Mouse (Mus musculus): ENCODE measurements at regions not wholly inside any gene's neighbourhood (a gene's known extent, or its start where the extent isn't known, plus 50 kb on each side); places are given as distances from the start of the nearest gene placed in this dataset.
A peak's percentile ranks its signal among the peaks of the same experiment; 100 is the strongest.

- no peaks in the 10 kb centered on the region for H3K36me3 ChIP-seq (ENCODE audit: control insufficient read depth, insufficient read depth)
- H3K9me3 ChIP-seq (ENCODE audit: control insufficient read depth): no peaks in the 10 kb centered on the region
- H3K4me1 ChIP-seq (replicated peaks; ENCODE audit: control insufficient read depth, insufficient read depth, low read length): 0 out of 2 replicates have a peak, but pooled peaks cover 3% of the 10 kb centered on the region
- no peak overlapping the region for H3K9ac ChIP-seq (ENCODE audit: low read depth, low read length)
- H3K27ac ChIP-seq (ENCODE audit: low read depth, low read length): no peak overlapping the region
- ATAC-seq: no peak
- 69% methylated on average over 1 of the region's 1 CpGs for WGBS
- no peak overlapping the region for H3K4me3 ChIP-seq (ENCODE audit: low read depth, low read length)
- H3K4me2 ChIP-seq (replicated peaks; ENCODE audit: low read depth): no peak overlapping the region
- TF ChIP-seq CTCF (IDR thresholded peaks at IDR 0.05; ENCODE audit: low read depth): no peak
- no peaks in the 10 kb centered on the region for H3K27me3 ChIP-seq (replicated peaks; ENCODE audit: control insufficient read depth, insufficient read depth, low read length)
Measured at GRCm38 (mm10) chr1:164652244-164652643, 144.2 kb upstream of the Dpt start.

DNA sequence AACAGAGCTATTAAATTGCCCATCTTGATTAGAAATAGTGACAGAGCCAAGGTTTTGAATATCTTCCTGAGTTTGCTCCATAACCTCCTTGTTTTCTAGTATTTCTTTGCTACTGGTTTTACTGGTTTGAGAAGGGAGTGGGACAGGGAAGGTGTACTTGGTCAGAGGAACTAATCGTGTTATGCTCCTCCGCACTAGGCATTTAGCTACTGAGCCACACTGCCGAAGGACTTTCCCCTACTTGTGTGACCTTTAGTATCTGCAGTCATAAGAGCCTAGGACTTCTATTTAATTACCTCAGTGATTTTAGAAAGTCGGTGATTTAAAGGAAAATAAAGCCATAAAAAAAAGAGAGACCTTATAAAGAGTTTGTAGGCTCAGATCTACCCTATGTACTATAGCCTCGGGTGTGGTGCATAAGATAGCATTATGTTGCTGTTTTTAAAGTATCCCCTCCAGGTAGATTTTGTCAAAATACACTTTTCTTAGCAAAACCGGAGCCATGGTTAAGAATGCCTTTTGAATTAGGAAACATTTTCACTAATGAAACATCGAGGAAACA lies 158.5 kb upstream of the Dpt start:
- H3K36me3 ChIP-seq (ENCODE audit: control insufficient read depth, insufficient read depth): no peaks in the 10 kb centered on the region
- no peak overlapping the region for H3K27ac ChIP-seq (ENCODE audit: low read depth, low read length)
- H3K27me3 ChIP-seq (replicated peaks; ENCODE audit: control insufficient read depth, insufficient read depth, low read length): no peaks in the 10 kb centered on the region
- no peak overlapping the region for H3K4me3 ChIP-seq (ENCODE audit: low read depth, low read length)
- ATAC-seq: peak; percentile 80
- WGBS: 45% methylated on average over 7 of the region's 7 CpGs
- no peaks in the 10 kb centered on the region for H3K9me3 ChIP-seq (ENCODE audit: control insufficient read depth)
- TF ChIP-seq CTCF (IDR thresholded peaks at IDR 0.05; ENCODE audit: low read depth): no peak
- no peak overlapping the region for H3K9ac ChIP-seq (ENCODE audit: low read depth, low read length)
- H3K4me1 ChIP-seq (replicated peaks; ENCODE audit: control insufficient read depth, insufficient read depth, low read length): peaks cover 5% of the 10 kb centered on the region; the same call in 1 of the 2 replicates
- no peak overlapping the region for H3K4me2 ChIP-seq (replicated peaks; ENCODE audit: low read depth)

DNA sequence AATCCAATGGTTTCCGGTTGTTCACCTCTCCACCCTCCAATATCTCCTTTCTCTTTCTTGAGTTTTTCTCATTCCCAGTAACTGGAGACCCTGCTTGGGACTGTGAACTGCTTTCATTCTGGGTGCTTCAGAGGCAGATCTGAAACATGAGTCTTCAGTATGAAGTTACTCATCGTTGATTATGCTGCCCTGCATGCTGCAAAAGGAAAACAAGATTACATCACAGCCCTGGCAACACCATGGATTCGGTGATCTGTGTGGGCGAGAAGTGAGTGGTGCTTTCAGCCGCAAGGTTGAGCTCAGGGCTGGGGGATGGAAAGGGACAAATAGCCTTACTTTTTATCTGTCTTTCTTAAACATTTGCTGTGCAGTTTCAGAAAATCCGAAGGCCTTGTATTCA lies 164.8 kb upstream of the Dpt start:
- Histone ChIP-seq H3K9me3 (ENCODE audit: control insufficient read depth) (no peaks in the 10 kb centered on the region), H3K9ac (ENCODE audit: low read depth, low read length) (no peak overlapping the region), H3K27me3 (replicated peaks; ENCODE audit: control insufficient read depth, insufficient read depth, low read length) (no peaks in the 10 kb centered on the region), H3K4me2 (replicated peaks; ENCODE audit: low read depth) (no peak overlapping the region), H3K4me3 (ENCODE audit: low read depth, low read length) (no peak overlapping the region), H3K36me3 (ENCODE audit: control insufficient read depth, insufficient read depth) (no peaks in the 10 kb centered on the region), H3K4me1 (replicated peaks; ENCODE audit: control insufficient read depth, insufficient read depth, low read length) (no peaks in the 10 kb centered on the region), H3K27ac (ENCODE audit: low read depth, low read length) (no peak overlapping the region)
- 81% methylated on average over 6 of the region's 6 CpGs for WGBS
- no peak for ATAC-seq
- TF ChIP-seq CTCF (IDR thresholded peaks at IDR 0.05; ENCODE audit: low read depth): no peak

GRCm38 (mm10) chr1:164628840-164629239 lies 167.6 kb upstream of the Dpt start:
- 88% methylated on average over 8 of the region's 8 CpGs for WGBS
- no peaks in the 10 kb centered on the region for H3K36me3 ChIP-seq (ENCODE audit: control insufficient read depth, insufficient read depth)

GRCm38 (mm10) chr1:164622946-164623345 lies 164.8 kb upstream of the Atp1b1 start:
- no peak overlapping the region for H3K4me2 ChIP-seq (replicated peaks; ENCODE audit: low read depth)
- no peak for TF ChIP-seq CTCF (IDR thresholded peaks at IDR 0.05; ENCODE audit: low read depth)
- no peak overlapping the region for H3K9ac ChIP-seq (ENCODE audit: low read depth, low read length)
- H3K4me3 ChIP-seq (ENCODE audit: low read depth, low read length): no peak overlapping the region
- no peak overlapping the region for H3K27ac ChIP-seq (ENCODE audit: low read depth, low read length)
- WGBS: 93% methylated on average over 4 of the region's 4 CpGs
- H3K36me3 ChIP-seq (ENCODE audit: control insufficient read depth, insufficient read depth): no peaks in the 10 kb centered on the region
- no peaks in the 10 kb centered on the region for H3K27me3 ChIP-seq (replicated peaks; ENCODE audit: control insufficient read depth, insufficient read depth, low read length)
- no peaks in the 10 kb centered on the region for H3K4me1 ChIP-seq (replicated peaks; ENCODE audit: control insufficient read depth, insufficient read depth, low read length)
- no peak for ATAC-seq
- no peaks in the 10 kb centered on the region for H3K9me3 ChIP-seq (ENCODE audit: control insufficient read depth)

More at GRCm38 (mm10) chr1:164628840-164629239, 167.6 kb upstream of the Dpt start:
- ATAC-seq: no peak
- Histone ChIP-seq H3K9ac (ENCODE audit: low read depth, low read length) (no peak overlapping the region), H3K27me3 (replicated peaks; ENCODE audit: control insufficient read depth, insufficient read depth, low read length) (no peaks in the 10 kb centered on the region), H3K4me3 (ENCODE audit: low read depth, low read length) (no peak overlapping the region), H3K27ac (ENCODE audit: low read depth, low read length) (no peak overlapping the region), H3K4me2 (replicated peaks; ENCODE audit: low read depth) (no peak overlapping the region), H3K4me1 (replicated peaks; ENCODE audit: control insufficient read depth, insufficient read depth, low read length) (no peaks in the 10 kb centered on the region), H3K9me3 (ENCODE audit: control insufficient read depth) (no peaks in the 10 kb centered on the region)
- TF ChIP-seq CTCF (IDR thresholded peaks at IDR 0.05; ENCODE audit: low read depth): no peak

DNA sequence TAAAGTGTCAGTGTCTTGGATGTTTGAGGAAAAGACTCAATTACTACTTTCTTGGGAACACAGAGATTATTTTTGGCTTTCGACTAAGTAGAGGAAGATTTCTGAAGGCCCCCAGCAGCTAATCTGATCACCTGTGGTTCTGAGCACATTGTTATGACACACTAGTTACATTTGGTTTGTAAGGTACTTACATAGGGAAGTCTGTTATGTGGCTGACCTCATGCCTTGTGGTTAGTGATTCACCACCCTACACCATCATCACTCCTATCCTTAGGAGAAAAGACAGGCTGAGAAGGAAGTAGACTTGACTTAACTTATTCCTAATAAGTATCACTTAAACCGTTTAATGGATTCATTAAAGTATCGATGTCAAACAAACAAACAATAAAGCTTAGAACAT lies 164.3 kb upstream of the Atp1b1 start:
- H3K27me3 ChIP-seq (replicated peaks; ENCODE audit: control insufficient read depth, insufficient read depth, low read length): no peaks in the 10 kb centered on the region
- no peaks in the 10 kb centered on the region for H3K9me3 ChIP-seq (ENCODE audit: control insufficient read depth)
- no peak for ATAC-seq
- H3K4me1 ChIP-seq (replicated peaks; ENCODE audit: control insufficient read depth, insufficient read depth, low read length): no peaks in the 10 kb centered on the region
- no peaks in the 10 kb centered on the region for H3K36me3 ChIP-seq (ENCODE audit: control insufficient read depth, insufficient read depth)
- no peak overlapping the region for H3K4me3 ChIP-seq (ENCODE audit: low read depth, low read length)
- no peak overlapping the region for H3K9ac ChIP-seq (ENCODE audit: low read depth, low read length)
- H3K4me2 ChIP-seq (replicated peaks; ENCODE audit: low read depth): no peak overlapping the region
- WGBS: 90% methylated on average over 3 of the region's 3 CpGs
- H3K27ac ChIP-seq (ENCODE audit: low read depth, low read length): no peak overlapping the region
- no peak for TF ChIP-seq CTCF (IDR thresholded peaks at IDR 0.05; ENCODE audit: low read depth)

GRCm38 (mm10) chr1:164620129-164620528 lies 162.0 kb upstream of the Atp1b1 start:
- ATAC-seq: no peak
- H3K4me3 ChIP-seq (ENCODE audit: low read depth, low read length): no peak overlapping the region
- H3K27ac ChIP-seq (ENCODE audit: low read depth, low read length): no peak overlapping the region
- no peaks in the 10 kb centered on the region for H3K36me3 ChIP-seq (ENCODE audit: control insufficient read depth, insufficient read depth)
- H3K9ac ChIP-seq (ENCODE audit: low read depth, low read length): no peak overlapping the region
- H3K27me3 ChIP-seq (replicated peaks; ENCODE audit: control insufficient read depth, insufficient read depth, low read length): no peaks in the 10 kb centered on the region
- TF ChIP-seq CTCF (IDR thresholded peaks at IDR 0.05; ENCODE audit: low read depth): no peak
- WGBS: 93% methylated on average over 1 of the region's 1 CpGs
- H3K9me3 ChIP-seq (ENCODE audit: control insufficient read depth): no peaks in the 10 kb centered on the region
- H3K4me1 ChIP-seq (replicated peaks; ENCODE audit: control insufficient read depth, insufficient read depth, low read length): no peaks in the 10 kb centered on the region
- no peak overlapping the region for H3K4me2 ChIP-seq (replicated peaks; ENCODE audit: low read depth)
